Mouse (Mus musculus) adrenal gland, adult 8-10 months (tissue): ENCODE data around the gene Vmn1r101. TPM values are rescaled to one million over a fixed set of nuclear protein-coding genes. Genes with fewer than 3 reads are reported as not detected.
"Not testable (repeated sequence)": the region's sequence is repeated elsewhere in the genome, so short reads cannot be mapped to it uniquely, and the experiment has no call there.

Experiments
- DNase-seq: peaks from one replicate; pipeline ENCODE4 v3.0.0; 2022
- total RNA-seq, 4 experiments: library from RNA; stranded (reverse); gene quantifications; 2 replicates each; pipeline ENCODE4 v1.2.4; 2022

Vmn1r101 gene
- not detected for total RNA-seq

GRCm38 (mm10) chr7:20442493-20442892 is at the start of gene Vmn1r101:
Vmn1r101 (minus strand) TSS chr7:20442593.
- not testable (repeated sequence) for DNase-seq

- DNase-seq: not testable (repeated sequence)
These were observed 32.4 kb upstream of the Vmn1r101 start, which contains the start of gene Gm10670 for GRCm38 (mm10) chr7:20474825-20475224. Gm10670 (minus strand) TSS chr7:20474925.

- not testable (repeated sequence) for DNase-seq
These were observed 24.8 kb downstream of the Vmn1r101 start, which contains the start of gene Vmn1r100 for GRCm38 (mm10) chr7:20417642-20418041. Vmn1r100 (plus strand) TSS chr7:20417942.

Other genes starting within 250 kb of the Vmn1r101 start
- not detected for gene Vmn1r95, start 248.9 kb downstream of the Vmn1r101 start, total RNA-seq
- gene Gm6164, start 237.0 kb downstream of the Vmn1r101 start, total RNA-seq: not detected
- not detected for gene Gm4498, start 208.8 kb downstream of the Vmn1r101 start, total RNA-seq
- gene Gm5890, start 179.8 kb downstream of the Vmn1r101 start, total RNA-seq: not detected
- gene Gm4133, start 108.5 kb downstream of the Vmn1r101 start, total RNA-seq: not detected
- not detected for gene Gm5728, start 67.2 kb downstream of the Vmn1r101 start, total RNA-seq
- not detected for gene Vmn1r100, start 24.7 kb downstream of the Vmn1r101 start, total RNA-seq
- gene Gm10670, start 32.3 kb upstream of the Vmn1r101 start, total RNA-seq: not detected
- not detected for gene Vmn1r103, start 67.9 kb upstream of the Vmn1r101 start, total RNA-seq
- gene Vmn1r104, start 91.2 kb upstream of the Vmn1r101 start, total RNA-seq: not detected
- gene Gm5726, start 103.2 kb upstream of the Vmn1r101 start, total RNA-seq: not detected
- gene Gm4141, start 133.6 kb upstream of the Vmn1r101 start, total RNA-seq: not detected
- gene Gm4513, start 156.4 kb upstream of the Vmn1r101 start, total RNA-seq: not detected
- gene Vmn1r107, start 226.3 kb upstream of the Vmn1r101 start, total RNA-seq: not detected